Mouse (Mus musculus) liver, embryonic 13.5 days (tissue): ENCODE measurements around the gene Mlh1. TPM values are rescaled to one million over a fixed set of nuclear protein-coding genes. Genes with fewer than 3 reads are reported as not detected.

Experiments used
- ATAC-seq: fragments of 200-750 bp; cut with Nextera tagmentation; 2 replicates; pipeline ENCODE4 v1.8.0; 2017; ENCODE audit warnings: low read depth, mild to moderate bottlenecking, moderate number of reproducible peaks, moderate library complexity
- DNase-seq: peaks from one replicate; pipeline ENCODE4 v3.0.0; 2022
- H3K27ac ChIP-seq: fragments of 300-500 bp; sonication (generic); 2 replicates; pipeline ENCODE4 v1.5.1; 2015; ENCODE audit warnings: moderate library complexity, mild to moderate bottlenecking, inconsistent platforms
- H3K27me3 ChIP-seq: fragments of 300-500 bp; sonication (generic); 2 replicates; pipeline ENCODE4 v1.6.1; 2015; ENCODE audit warnings: mild to moderate bottlenecking, inconsistent platforms
- H3K36me3 ChIP-seq: fragments of 300-500 bp; sonication (generic); 2 replicates; pipeline ENCODE4 v1.6.1; 2015; ENCODE audit warnings: mild to moderate bottlenecking, inconsistent platforms
- H3K4me1 ChIP-seq: fragments of 300-500 bp; sonication (generic); replicated peaks from 2 replicates; pipeline ENCODE4 v1.6.1; 2015; ENCODE audit warnings: inconsistent platforms
- H3K4me2 ChIP-seq: fragments of 300-500 bp; sonication (generic); 2 replicates; pipeline ENCODE4 v1.6.1; 2015; ENCODE audit warnings: inconsistent platforms, mild to moderate bottlenecking, moderate library complexity
- H3K4me3 ChIP-seq: fragments of 300-500 bp; sonication (generic); replicated peaks from 2 replicates; pipeline ENCODE4 v1.5.1; 2015; ENCODE audit warnings: mild to moderate bottlenecking, inconsistent platforms
- H3K9ac ChIP-seq: fragments of 300-500 bp; sonication (generic); 2 replicates; pipeline ENCODE4 v1.6.1; 2015; ENCODE audit warnings: mild to moderate bottlenecking, inconsistent platforms
- H3K9me3 ChIP-seq: fragments of 300-500 bp; sonication (generic); replicated peaks from 2 replicates; pipeline ENCODE4 v1.6.1; 2016; ENCODE audit warnings: inconsistent platforms
- WGBS: fragments of 180-500 bp; shearing (Covaris S2); methylation state at CpG from one replicate; pipeline ENCODE4 v1.1.7; 2015; ENCODE audit not compliant: insufficient replicate concordance; 5-methylcytosine and 5-hydroxymethylcytosine counted together
- polyA plus RNA-seq: library from polyadenylated mRNA; unstranded; fragments of >200 nt; fragmentation: Nextera tagmentation; extraction: Ambion mirVana; gene quantifications from 2 replicates; pipeline ENCODE4 v1.2.1, GENCODE M21; 2015

Mlh1 gene
- polyA plus RNA-seq = 24.7 and 29.3 TPM in 2 replicates

DNA sequence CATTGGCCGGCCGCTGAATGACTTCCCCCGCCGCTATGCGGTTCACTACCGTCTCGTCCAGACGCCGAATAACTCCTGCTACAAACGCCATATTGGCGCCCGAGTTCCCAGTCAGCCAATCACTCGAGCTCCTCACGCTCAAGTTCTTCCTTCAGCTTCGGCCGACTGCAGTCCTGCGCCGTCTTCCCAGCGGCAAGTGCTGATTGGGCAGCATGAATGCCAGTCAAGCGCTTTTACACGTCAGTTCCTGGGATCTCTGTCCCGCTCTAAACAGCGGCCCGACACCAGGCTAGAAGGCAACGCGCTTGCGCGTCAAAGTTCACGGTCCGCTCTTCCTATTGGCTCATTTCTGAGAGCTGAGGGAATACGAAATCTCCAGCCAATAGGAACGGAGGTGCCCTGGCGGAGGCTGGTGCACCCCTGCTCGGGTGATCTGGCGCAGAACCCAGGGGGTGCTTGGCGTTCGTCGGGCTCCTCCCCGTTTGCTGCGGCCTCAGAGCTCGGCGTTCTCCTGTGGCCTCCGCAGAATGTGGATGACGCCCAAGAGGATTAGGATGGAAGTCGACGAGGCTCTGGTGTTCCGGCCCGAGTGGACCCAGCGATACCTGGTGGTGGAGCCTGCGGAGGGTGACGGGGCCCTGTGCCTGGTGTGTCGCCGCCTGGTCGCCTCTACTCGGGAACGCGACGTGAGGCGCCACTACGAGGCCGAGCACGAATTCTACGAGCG is at the start of gene Mlh1, which contains the start of gene Epm2aip1:
Gene Mlh1, minus strand, starts transcription at position 358 of the 727 bp plus-strand sequence.
Gene Epm2aip1, plus strand, starts transcription at position 496 of the 727 bp plus-strand sequence.
- Histone ChIP-seq H3K9me3 (no peaks in the 10 kb centered on the region), H3K4me2 (peak within 1 kb of the TSS; percentile 78), H3K36me3 (peaks cover 27% of the 10 kb centered on the region), H3K4me1 (peaks cover 52% of the 10 kb centered on the region), H3K27ac (peak within 1 kb of the TSS; percentile 98), H3K4me3 (peak within 1 kb of the TSS; percentile 90), H3K27me3 (no peaks in the 10 kb centered on the region), H3K9ac (peak within 1 kb of the TSS; percentile 97)
- WGBS = under 1% methylated on average over 64 of the region's 64 CpGs
- ATAC-seq = peak; percentile 96
- peak; percentile 99 for DNase-seq

DNA sequence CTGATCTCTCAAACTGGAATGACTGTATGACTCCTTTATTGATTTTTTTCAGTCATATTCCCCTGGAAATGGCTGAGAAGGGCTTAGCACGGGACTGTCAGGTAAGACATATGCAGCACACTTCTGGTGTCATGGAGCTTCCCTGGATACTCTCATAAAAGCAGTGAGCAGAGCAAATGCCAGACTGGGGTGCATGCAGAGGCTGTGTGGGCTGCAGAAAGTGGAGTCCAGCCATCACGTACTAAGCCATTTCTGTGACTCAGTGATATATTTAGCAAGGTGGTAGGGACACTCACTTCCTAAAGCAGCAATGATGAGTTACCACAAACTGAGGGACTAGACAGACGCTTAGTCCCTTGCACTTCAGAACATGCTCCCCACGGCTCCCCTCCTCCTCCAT is 49.3 kb upstream of the Mlh1 start:
- Histone ChIP-seq H3K9me3 (no peaks in the 10 kb centered on the region), H3K4me3 (no peak overlapping the region), H3K36me3 (no peaks in the 10 kb centered on the region), H3K4me2 (no peak overlapping the region), H3K9ac (no peak overlapping the region), H3K27ac (no peak overlapping the region), H3K4me1 (no peaks in the 10 kb centered on the region), H3K27me3 (0 out of 2 replicates have a peak, but pooled peaks cover 2% of the 10 kb centered on the region)
- ATAC-seq = no peak
- DNase-seq = no peak
- 52% methylated on average over 4 of the region's 4 CpGs for WGBS

DNA sequence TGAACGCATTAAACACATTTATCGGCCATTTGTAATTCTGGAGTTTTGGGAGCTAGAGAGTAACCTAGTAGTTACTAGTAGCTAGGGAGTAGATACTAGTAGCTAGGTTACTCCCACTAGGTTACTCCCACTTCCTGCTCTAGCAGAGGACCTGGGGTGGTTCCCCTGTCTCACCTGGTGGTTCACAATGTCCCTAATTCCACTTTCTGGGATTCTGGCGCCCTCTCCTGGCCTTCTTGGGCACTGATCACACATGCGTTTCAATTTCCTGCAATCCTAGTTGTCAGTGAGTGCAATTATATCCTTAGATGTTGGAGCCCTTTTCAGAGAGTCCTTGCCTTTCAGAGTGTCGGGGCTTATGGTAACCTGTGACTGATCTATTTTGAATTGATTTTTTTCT is 42.6 kb upstream of the Mlh1 start:
- 31% methylated on average over 5 of the region's 5 CpGs for WGBS
- Histone ChIP-seq H3K4me3 (no peak overlapping the region), H3K27me3 (peaks cover 60% of the 10 kb centered on the region), H3K9ac (no peak overlapping the region), H3K4me2 (no peak overlapping the region), H3K27ac (no peak overlapping the region), H3K4me1 (peaks cover 13% of the 10 kb centered on the region), H3K9me3 (no peaks in the 10 kb centered on the region), H3K36me3 (no peaks in the 10 kb centered on the region)
- ATAC-seq (no peak), DNase-seq (no peak)

DNA sequence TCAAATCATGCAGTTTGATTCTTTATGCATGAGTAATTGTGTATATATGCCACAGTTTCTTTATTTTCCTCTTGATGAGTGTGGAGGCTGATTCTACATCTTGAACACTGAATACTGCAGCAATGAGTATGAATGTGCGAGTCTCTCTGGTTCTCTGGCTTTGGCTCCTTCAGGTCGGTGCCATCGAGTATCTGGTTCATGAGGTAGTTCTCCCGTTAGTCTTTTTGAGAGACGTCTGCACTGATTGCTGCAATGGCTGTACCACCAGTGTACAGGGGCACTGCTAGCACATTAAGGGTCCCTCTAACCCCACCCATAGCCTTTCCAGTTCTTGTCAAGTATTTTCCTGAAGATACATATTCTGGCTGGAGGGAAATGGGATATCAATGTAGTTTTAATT is 42.2 kb upstream of the Mlh1 start:
- peaks cover 64% of the 10 kb centered on the region for H3K27me3 ChIP-seq
- H3K4me3 ChIP-seq = no peak overlapping the region
- 19% methylated on average over 5 of the region's 5 CpGs for WGBS
- no peaks in the 10 kb centered on the region for H3K36me3 ChIP-seq
- no peak overlapping the region for H3K9ac ChIP-seq
- H3K27ac ChIP-seq = no peak overlapping the region
- H3K4me2 ChIP-seq = no peak overlapping the region
- ATAC-seq (no peak), DNase-seq (no peak)
- no peaks in the 10 kb centered on the region for H3K9me3 ChIP-seq
- peaks cover 13% of the 10 kb centered on the region for H3K4me1 ChIP-seq

DNA sequence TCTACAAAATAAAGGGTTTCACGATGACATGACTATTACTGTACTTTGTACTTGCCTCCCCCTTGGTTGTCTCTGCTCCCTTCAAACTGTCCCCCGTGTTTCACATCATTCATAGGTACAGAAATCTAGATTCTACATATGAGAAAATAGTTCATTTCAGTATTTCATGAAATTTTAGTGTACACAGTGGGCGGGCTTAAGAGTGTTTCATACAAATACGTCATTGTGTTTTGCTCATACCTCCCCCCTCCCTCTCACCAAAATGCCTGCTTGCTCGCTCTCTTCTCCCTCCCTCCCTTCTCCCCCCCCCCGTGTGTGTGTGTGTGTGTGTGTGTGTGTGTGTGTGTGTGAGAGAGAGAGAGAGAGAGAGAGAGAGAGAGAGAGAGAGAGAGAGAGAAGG is 41.7 kb upstream of the Mlh1 start:
- H3K36me3 ChIP-seq = no peaks in the 10 kb centered on the region
- no peak overlapping the region for H3K4me3 ChIP-seq
- H3K9me3 ChIP-seq = no peaks in the 10 kb centered on the region
- H3K27ac ChIP-seq = no peak overlapping the region
- peaks cover 68% of the 10 kb centered on the region for H3K27me3 ChIP-seq
- no peak overlapping the region for H3K9ac ChIP-seq
- ATAC-seq (no peak), DNase-seq (no peak)
- H3K4me2 ChIP-seq = no peak overlapping the region
- 19% methylated on average over 5 of the region's 6 CpGs for WGBS
- peaks cover 13% of the 10 kb centered on the region for H3K4me1 ChIP-seq

DNA sequence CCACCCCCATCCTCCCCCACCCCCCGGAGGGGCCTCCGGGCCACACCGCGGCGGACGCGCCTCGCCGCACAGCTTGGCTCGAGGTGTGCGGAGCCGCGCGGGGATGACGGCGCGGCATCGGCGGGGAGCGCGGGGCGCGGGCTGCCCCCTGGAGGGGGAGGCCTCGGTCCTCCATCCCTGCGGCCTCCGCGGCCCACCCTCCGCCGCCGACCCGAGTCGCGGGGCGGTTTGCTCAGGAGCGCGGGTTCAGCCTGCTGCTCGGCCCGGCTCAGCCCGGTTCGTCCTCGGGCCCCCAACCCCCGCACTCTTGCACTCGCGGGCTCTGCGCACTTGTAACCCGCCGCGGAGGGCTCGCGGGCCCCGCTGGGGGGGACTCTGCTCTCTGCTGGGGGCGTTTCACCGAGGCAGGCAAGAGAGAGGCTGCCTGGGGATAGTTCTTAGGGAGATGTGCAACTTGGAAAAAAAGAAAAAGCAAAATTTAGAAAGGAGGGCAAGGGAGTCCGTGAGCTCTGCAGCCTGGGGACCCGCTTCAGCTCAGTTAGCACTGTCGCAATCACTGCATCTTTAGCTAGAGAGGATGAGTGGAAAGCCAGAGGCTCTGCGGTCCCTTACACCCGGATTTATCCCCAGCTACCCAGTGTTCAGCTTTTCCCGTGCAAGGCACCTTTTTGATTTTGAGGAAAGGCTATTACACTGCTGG is 41.0 kb upstream of the Mlh1 start:
- Histone ChIP-seq H3K4me2 (peak overlapping the region; percentile 60), H3K9me3 (no peaks in the 10 kb centered on the region), H3K27me3 (peaks cover 68% of the 10 kb centered on the region), H3K27ac (no peak overlapping the region; the same call in 1 of the 2 replicates), H3K36me3 (no peaks in the 10 kb centered on the region), H3K4me1 (peaks cover 13% of the 10 kb centered on the region), H3K9ac (no peak overlapping the region), H3K4me3 (peak overlapping the region; percentile 44)
- no peak for ATAC-seq
- no peak for DNase-seq
- under 1% methylated on average over 36 of the region's 59 CpGs for WGBS

DNA sequence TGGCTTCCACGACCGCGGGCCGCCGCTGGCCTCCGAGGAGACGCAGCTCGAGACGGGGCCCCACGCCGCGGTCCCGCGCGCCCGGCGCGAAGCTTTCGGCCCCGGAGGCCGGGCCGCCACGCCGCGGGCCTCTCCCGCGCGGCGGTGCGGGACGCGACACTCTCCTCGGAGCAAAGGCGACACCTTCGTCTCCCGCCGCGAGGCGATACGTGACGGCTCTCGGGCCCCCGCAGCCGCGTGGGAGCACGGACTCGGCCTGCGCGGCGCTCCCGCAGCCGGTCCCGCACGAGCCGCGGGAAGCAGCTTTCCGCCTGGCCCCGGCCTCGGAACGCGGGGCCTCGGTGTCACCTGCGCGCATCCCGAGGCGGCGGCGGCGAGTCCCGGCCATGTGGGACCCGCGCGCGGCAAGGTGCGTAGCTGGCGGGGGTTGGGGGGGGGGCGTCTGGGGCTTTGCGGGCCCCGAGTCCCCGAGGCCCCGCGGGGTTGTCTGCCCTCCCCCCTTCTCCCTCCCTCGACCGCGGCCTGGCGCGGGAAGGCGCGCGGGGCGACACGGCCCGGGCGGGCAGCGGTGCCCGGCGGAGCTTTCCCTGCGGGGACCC is 40.4 kb upstream of the Mlh1 start:
- ATAC-seq = no peak

DNA sequence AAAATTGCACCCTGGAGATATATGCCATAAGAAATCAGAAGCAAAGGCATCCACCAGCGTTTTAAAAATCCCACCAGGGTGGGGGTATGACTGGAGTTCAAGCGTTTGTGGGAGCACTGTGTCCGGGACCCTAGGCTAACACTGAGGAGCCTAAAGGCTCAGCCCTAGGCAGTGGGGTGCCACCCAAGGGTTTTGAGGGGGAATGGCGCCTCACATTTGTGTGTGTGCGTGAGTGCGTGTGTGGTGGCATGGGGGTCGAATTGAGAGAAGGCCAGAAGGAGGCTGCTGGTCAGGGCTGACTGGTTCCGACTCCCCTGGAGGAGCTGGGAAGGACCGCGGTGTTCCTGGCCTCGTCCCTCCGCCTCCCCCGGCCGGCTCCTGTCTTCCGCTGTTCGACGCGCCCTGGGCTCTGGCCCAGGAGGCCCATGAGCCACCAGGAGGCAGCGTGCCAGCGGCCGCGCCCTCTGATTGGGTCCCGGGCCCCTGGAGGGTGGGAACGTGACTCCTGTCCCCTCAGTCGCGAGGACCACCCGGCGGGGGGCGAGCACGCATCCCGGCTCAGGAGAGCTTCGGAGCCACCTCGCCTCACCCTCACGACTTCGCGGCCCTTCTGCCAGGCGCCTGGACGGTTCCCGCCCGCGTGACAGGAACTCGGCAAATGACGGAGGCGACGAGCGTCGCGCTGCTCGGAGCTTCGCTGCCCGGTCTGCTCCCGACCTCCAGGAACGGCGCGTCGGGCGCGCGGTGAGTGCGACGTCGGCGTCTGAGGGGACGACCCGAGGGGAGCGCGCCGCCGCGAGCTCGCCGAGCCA is 39.6 kb upstream of the Mlh1 start, which contains the start of gene Trank1:
Gene Trank1, plus strand, starts transcription at position 709 of the 812 bp plus-strand sequence.
- Histone ChIP-seq H3K4me1 (peaks cover 13% of the 10 kb centered on the region), H3K9ac (no peak within 1 kb of the TSS), H3K4me3 (peak within 1 kb of the TSS; percentile 44), H3K27ac (no peak within 1 kb of the TSS), H3K36me3 (no peaks in the 10 kb centered on the region), H3K9me3 (no peaks in the 10 kb centered on the region), H3K4me2 (peak within 1 kb of the TSS; percentile 60), H3K27me3 (peaks cover 66% of the 10 kb centered on the region)
- ATAC-seq (no peak), DNase-seq (no peak)
- WGBS = 10% methylated on average over 72 of the region's 72 CpGs

More for the DNA sequence above, 40.4 kb upstream of the Mlh1 start:
- Histone ChIP-seq H3K4me3 (peak overlapping the region; percentile 44), H3K27ac (no peak overlapping the region), H3K9me3 (no peaks in the 10 kb centered on the region), H3K9ac (no peak overlapping the region), H3K36me3 (no peaks in the 10 kb centered on the region), H3K27me3 (peaks cover 68% of the 10 kb centered on the region), H3K4me1 (peaks cover 13% of the 10 kb centered on the region), H3K4me2 (peak overlapping the region; percentile 60)
- 2% methylated on average over 80 of the region's 98 CpGs for WGBS
- no peak for DNase-seq

DNA sequence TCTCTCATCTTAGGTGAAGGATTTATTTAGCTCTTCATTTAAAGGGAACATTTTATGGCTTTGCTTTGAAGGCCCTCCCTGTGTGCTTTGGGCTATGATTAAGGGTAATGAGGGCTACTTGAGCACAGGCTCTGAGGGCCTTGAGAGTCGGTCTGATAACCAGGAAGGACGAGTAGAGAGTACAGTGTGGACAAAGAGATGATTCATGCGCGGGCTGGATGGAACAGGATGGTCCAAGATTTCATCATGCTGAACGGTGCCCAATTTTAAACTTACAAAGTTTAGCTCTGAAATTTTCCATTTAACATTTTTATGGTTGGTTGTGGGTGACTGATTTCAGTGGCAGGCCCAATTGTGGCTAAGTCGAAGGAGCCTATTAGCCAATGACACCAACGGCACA is 34.6 kb upstream of the Mlh1 start:
- DNase-seq (no peak), ATAC-seq (no peak)
- Histone ChIP-seq H3K4me3 (no peak overlapping the region), H3K4me1 (no peaks in the 10 kb centered on the region), H3K9ac (no peak overlapping the region), H3K36me3 (no peaks in the 10 kb centered on the region), H3K27ac (no peak overlapping the region), H3K9me3 (no peaks in the 10 kb centered on the region), H3K4me2 (no peak overlapping the region), H3K27me3 (peaks cover 27% of the 10 kb centered on the region)
- WGBS = 66% methylated on average over 7 of the region's 7 CpGs

DNA sequence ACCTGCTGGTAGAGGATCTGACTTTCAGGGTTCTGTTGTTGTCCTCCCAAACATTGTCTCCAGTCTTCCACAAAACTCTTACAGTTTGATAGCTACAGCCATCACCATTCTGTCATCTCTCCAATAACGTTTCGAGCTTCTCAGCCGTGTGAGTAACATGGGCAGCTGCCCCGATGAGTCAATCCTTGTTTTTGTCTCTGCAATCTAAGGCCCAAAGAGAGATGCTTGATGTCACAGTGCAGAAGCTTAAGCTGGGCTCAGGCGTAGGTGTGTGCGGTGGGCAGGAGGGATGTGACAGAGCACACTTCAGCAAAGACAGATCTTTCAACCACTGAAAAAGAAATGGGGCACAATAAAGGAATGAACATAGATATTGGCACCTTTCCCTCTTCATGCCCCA is 32.4 kb upstream of the Mlh1 start:
- Histone ChIP-seq H3K4me2 (no peak overlapping the region), H3K27me3 (peaks cover 6% of the 10 kb centered on the region; the same call in 1 of the 2 replicates), H3K4me3 (no peak overlapping the region), H3K36me3 (no peaks in the 10 kb centered on the region), H3K4me1 (no peaks in the 10 kb centered on the region), H3K27ac (no peak overlapping the region), H3K9me3 (no peaks in the 10 kb centered on the region), H3K9ac (no peak overlapping the region)
- ATAC-seq (no peak), DNase-seq (no peak)
- WGBS = 79% methylated on average over 6 of the region's 6 CpGs
